16 mouse cellular contexts compared by ENCODE assay signal in the genomic region with DNA sequence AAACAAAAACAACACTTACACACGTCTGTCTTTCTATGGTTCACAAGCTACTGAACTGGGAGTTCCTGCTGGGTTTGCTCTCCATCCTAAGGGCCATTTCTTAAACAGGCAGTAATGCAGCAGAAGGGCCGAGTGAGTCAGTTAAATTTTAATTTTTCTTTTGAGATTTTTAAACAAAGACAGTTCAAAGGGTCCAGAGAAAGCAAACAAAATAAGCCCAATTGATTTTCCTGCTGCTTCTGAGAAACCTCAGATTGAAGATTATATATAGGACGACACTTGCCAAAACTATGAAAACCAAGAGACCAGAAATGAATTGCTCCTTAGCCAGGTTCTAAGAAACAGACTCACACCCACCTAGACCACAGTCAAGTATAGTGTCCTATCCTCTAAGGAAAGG. TPM values are rescaled to one million over a fixed set of nuclear protein-coding genes. Genes with fewer than 3 reads are reported as not detected.
"Had no signal": no experiment of that assay in that cellular context is flagged by ENCODE, and none has a peak within 500 bp of the region (broad histone marks: within the 10 kb centered on the region; RNA-seq: fewer than 3 reads in every experiment).

No protein-coding gene starts in this region.

- H3K9me3 ChIP-seq: neural tube, embryonic 15.5 days; stomach, embryonic 15.5 days had no signal

- H3K9ac ChIP-seq: neural tube, embryonic 15.5 days; stomach, embryonic 15.5 days had no signal

- H3K4me1 ChIP-seq: neural tube, embryonic 15.5 days; stomach, embryonic 15.5 days had no signal

- H3K27ac ChIP-seq: neural tube, embryonic 15.5 days; stomach, embryonic 15.5 days; stomach, postnatal 0 days had no signal

- DNase-seq: retina, postnatal 1 day; right cerebral cortex, adult 18-20 months; right cerebral cortex, postnatal 14 days; right cerebral cortex, postnatal 25 days; right cerebral cortex, postnatal 4 days; spleen, adult 18-20 months; thymus, adult 18-20 months; thymus, adult 2 months; thymus, postnatal 14 days; thymus, postnatal 25 days; thymus, postnatal 36 days; thymus, postnatal 4 days had no signal

- H3K4me3 ChIP-seq: neural tube, embryonic 15.5 days; stomach, embryonic 15.5 days had no signal

- H3K4me2 ChIP-seq: neural tube, embryonic 15.5 days; stomach, embryonic 15.5 days had no signal

- H3K27me3 ChIP-seq: neural tube, embryonic 15.5 days; stomach, embryonic 15.5 days had no signal

RNA-seq across cellular contexts. Expression of a gene that starts 52.7 kb away (rescaled TPM):
- total RNA-seq: neutrophil, adult 5-6 weeks had no signal
